Mouse (Mus musculus): Measurements from ENCODE around the gene Fbxl4. TPM values are rescaled to one million over a fixed set of nuclear protein-coding genes. Genes with fewer than 3 reads are reported as not detected.

Fbxl4 gene
- polyA plus RNA-seq, 1 experiment from 2014 or later: 20.0 TPM

DNA sequence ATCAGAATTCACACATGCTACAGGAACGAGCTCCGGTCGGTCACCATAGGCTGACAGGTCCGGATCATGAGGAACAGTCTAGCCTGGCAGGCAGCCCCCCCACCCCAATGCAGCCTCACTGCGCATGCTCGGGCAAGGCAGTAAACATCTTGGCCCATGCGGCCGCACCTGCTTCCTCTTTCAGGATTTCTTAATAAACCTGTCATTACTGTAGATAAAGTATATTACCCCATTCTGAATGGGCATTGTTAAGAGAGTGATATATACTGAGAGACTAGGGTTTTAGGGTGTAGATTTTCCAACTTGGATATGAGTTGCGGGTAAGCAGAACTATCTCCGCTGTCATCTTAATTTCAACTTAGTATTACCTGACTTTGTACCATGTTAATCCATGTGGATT is 45.6 kb downstream of the Fbxl4 start:
- WGBS: 96% methylated on average over 10 of the region's 10 CpGs
- H3K4me3 ChIP-seq (replicated peaks; ENCODE audit: low read depth, low read length): no peak overlapping the region
- H3K4me2 ChIP-seq (ENCODE audit: low read length): no peak overlapping the region

DNA sequence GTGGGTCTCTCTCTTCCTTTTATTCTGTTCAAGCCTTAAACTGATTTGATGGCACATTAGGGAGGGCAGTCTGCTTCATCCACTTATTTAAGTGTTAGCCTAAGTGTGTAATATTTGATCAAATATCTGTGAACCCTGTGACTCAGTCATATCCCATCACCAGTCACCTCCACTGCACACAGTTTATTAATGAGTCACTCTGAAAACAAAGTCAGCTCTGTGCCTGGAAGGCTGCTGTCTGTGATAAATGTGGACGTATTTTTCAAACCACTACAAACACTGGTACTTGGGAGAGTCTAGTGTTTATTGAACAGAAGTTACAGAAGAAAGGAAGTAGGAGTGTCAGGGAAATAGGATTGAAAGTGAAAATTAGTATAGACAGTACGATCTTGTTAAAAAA is 63.3 kb downstream of the Fbxl4 start:
- 82% methylated on average over 2 of the region's 2 CpGs for WGBS
- H3K4me3 ChIP-seq (replicated peaks; ENCODE audit: low read depth, low read length): no peak overlapping the region
- H3K4me1 ChIP-seq (ENCODE audit: control insufficient read depth, insufficient read depth, low read length): no peaks in the 10 kb centered on the region
- H3K36me3 ChIP-seq (ENCODE audit: control insufficient read depth, insufficient read depth, low read length): no peaks in the 10 kb centered on the region; the same call in 1 of the 2 replicates
- H3K27me3 ChIP-seq (ENCODE audit: control insufficient read depth, insufficient read depth, low read length): no peaks in the 10 kb centered on the region
- DNase-seq (no peak), ATAC-seq (ENCODE audit: low FRiP score, low TSS enrichment) (no peak)
- H3K9ac ChIP-seq (replicated peaks; ENCODE audit: low read length): no peak overlapping the region
- no peak overlapping the region for H3K27ac ChIP-seq (replicated peaks; ENCODE audit: low read depth, low read length)
- no peaks in the 10 kb centered on the region for H3K9me3 ChIP-seq (ENCODE audit: control insufficient read depth, low read length)
- H3K4me2 ChIP-seq (ENCODE audit: low read length): no peak overlapping the region

More for the DNA sequence above, 45.6 kb downstream of the Fbxl4 start:
- Histone ChIP-seq H3K27me3 (ENCODE audit: control insufficient read depth, insufficient read depth, low read length) (no peaks in the 10 kb centered on the region), H3K9me3 (ENCODE audit: control insufficient read depth, low read length) (no peaks in the 10 kb centered on the region; the same call in 1 of the 2 replicates), H3K36me3 (ENCODE audit: control insufficient read depth, insufficient read depth, low read length) (peaks cover 4% of the 10 kb centered on the region), H3K9ac (replicated peaks; ENCODE audit: low read length) (no peak overlapping the region), H3K4me1 (ENCODE audit: control insufficient read depth, insufficient read depth, low read length) (no peaks in the 10 kb centered on the region), H3K27ac (replicated peaks; ENCODE audit: low read depth, low read length) (no peak overlapping the region)
- DNase-seq (no peak), ATAC-seq (ENCODE audit: low FRiP score, low TSS enrichment) (no peak)

DNA sequence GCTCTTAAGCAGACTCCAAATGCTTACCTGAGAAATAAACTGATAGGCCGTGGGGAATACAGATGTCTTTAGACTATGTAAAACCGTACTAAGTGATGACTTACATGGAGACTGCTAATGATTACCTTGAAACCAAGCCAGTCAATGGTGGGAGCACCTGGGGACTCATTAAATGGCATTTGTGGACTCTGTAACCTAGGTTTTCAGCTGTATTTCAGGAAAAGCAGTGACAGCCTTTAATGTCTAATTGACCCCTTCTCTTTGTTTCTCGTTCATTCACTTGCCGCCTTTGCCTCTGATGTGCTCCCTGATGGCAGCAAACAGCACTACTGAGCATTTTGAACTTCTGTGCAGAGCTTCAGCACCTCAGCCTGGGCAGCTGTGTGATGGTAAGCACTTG is 65.1 kb downstream of the Fbxl4 start:
- Histone ChIP-seq H3K9ac (replicated peaks; ENCODE audit: low read length) (no peak overlapping the region), H3K4me3 (replicated peaks; ENCODE audit: low read depth, low read length) (no peak overlapping the region), H3K36me3 (ENCODE audit: control insufficient read depth, insufficient read depth, low read length) (peaks cover 3% of the 10 kb centered on the region; the same call in 1 of the 2 replicates), H3K27ac (replicated peaks; ENCODE audit: low read depth, low read length) (no peak overlapping the region), H3K9me3 (ENCODE audit: control insufficient read depth, low read length) (no peaks in the 10 kb centered on the region), H3K27me3 (ENCODE audit: control insufficient read depth, insufficient read depth, low read length) (no peaks in the 10 kb centered on the region), H3K4me2 (ENCODE audit: low read length) (no peak overlapping the region), H3K4me1 (ENCODE audit: control insufficient read depth, insufficient read depth, low read length) (no peaks in the 10 kb centered on the region)
- peak; percentile 37 for DNase-seq
- WGBS: 67% methylated on average over 4 of the region's 4 CpGs
- ATAC-seq (ENCODE audit: low FRiP score, low TSS enrichment): peak; percentile 31; the same call in 1 of the 2 replicates

DNA sequence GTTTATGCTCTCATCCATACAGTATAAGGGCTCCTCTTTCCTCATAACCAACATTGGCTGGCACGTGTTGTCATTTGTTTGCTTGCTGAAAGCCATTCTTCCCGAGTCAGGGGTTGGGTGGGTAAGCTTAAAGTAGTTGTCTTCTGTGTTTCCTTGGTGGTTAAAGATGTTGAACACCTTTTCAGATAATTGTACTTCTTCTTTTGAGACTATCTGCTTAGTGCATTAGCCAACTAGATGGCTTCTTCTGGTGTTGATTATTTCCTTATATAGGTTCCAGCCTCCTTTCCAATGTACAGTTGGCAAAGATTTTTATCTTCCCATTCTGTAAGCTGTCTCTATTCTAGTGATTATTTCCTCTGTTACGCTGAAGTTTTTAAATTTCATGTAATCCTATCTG is 70.8 kb downstream of the Fbxl4 start:
- ATAC-seq (ENCODE audit: low FRiP score, low TSS enrichment): no peak
- Histone ChIP-seq H3K36me3 (ENCODE audit: control insufficient read depth, insufficient read depth, low read length) (peaks cover 3% of the 10 kb centered on the region; the same call in 1 of the 2 replicates), H3K4me2 (ENCODE audit: low read length) (no peak overlapping the region), H3K9me3 (ENCODE audit: control insufficient read depth, low read length) (no peaks in the 10 kb centered on the region), H3K27me3 (ENCODE audit: control insufficient read depth, insufficient read depth, low read length) (no peaks in the 10 kb centered on the region), H3K27ac (replicated peaks; ENCODE audit: low read depth, low read length) (no peak overlapping the region), H3K4me3 (replicated peaks; ENCODE audit: low read depth, low read length) (no peak overlapping the region), H3K9ac (replicated peaks; ENCODE audit: low read length) (no peak overlapping the region), H3K4me1 (ENCODE audit: control insufficient read depth, insufficient read depth, low read length) (no peaks in the 10 kb centered on the region)
- 95% methylated on average over 3 of the region's 3 CpGs for WGBS
- DNase-seq: no peak

DNA sequence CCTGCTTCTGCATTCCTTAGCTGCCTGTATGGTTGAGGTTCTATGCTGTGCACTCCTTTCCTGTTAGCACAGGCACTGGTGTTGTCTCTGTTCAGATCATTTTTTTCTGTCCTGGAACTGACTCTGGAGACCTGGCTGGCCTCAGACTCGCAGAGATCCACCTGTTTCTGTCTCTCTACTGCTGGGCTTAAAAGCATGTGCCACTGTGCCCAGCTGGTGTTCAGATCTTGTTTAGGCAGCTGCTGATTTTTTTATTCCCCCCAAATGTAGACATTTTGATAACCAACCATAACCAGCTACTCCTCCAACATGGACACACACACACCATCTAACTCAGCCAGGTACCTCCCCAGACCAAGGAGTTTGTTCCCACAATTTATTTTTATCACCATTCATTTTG is 112.2 kb downstream of the Fbxl4 start:
- no peak for ATAC-seq (ENCODE audit: low FRiP score, low TSS enrichment)
- Histone ChIP-seq H3K4me1 (ENCODE audit: control insufficient read depth, insufficient read depth, low read length) (no peaks in the 10 kb centered on the region), H3K36me3 (ENCODE audit: control insufficient read depth, insufficient read depth, low read length) (no peaks in the 10 kb centered on the region), H3K27me3 (ENCODE audit: control insufficient read depth, insufficient read depth, low read length) (no peaks in the 10 kb centered on the region), H3K4me3 (replicated peaks; ENCODE audit: low read depth, low read length) (no peak overlapping the region), H3K9me3 (ENCODE audit: control insufficient read depth, low read length) (no peaks in the 10 kb centered on the region), H3K4me2 (ENCODE audit: low read length) (no peak overlapping the region), H3K27ac (replicated peaks; ENCODE audit: low read depth, low read length) (no peak overlapping the region), H3K9ac (replicated peaks; ENCODE audit: low read length) (no peak overlapping the region)
- WGBS: 73% methylated on average over 1 of the region's 1 CpGs
- DNase-seq: no peak

DNA sequence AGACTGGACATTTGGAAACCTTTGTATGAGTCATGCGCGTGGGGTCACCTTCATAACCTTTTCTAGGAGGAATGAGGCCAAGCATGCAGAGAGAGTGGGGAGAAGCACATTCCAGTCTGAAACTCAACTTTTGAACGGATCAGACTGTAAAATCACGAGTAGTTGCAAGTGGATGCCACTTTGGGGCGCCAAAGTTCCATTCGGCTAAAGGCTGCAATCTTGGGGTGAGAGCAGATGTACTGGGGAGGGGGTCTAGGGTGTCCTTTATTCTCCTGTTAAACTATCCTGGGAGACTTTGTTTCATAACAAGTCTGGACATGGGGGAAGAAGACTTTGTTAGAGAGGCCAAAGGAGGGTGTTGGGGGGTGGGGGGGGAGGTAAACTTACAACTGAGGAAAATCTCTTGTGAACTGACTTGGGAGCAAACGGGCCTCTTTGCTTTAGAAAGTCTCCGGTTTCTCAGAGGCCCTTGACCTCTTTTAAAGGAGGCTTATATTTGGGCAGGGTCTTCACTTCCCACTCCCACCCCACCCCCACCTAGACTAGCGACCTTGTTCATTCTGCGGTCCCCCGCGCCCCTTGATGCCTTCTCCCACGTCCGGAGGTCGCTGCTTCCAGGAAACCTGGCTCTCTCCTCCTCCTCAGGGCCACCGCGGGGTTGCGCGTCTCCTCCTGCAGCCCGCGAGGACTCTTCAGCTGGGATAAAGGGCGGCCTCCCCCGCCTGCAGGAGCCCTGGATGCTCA is 119.8 kb downstream of the Fbxl4 start:
- Histone ChIP-seq H3K4me1 (ENCODE audit: control insufficient read depth, insufficient read depth, low read length) (peaks cover 38% of the 10 kb centered on the region), H3K9ac (replicated peaks; ENCODE audit: low read length) (peak overlapping the region; percentile 70), H3K36me3 (ENCODE audit: control insufficient read depth, insufficient read depth, low read length) (no peaks in the 10 kb centered on the region), H3K4me3 (replicated peaks; ENCODE audit: low read depth, low read length) (peak overlapping the region; percentile 96), H3K27ac (replicated peaks; ENCODE audit: low read depth, low read length) (peak overlapping the region; percentile 94), H3K9me3 (ENCODE audit: control insufficient read depth, low read length) (no peaks in the 10 kb centered on the region), H3K4me2 (ENCODE audit: low read length) (peak overlapping the region; percentile 98), H3K27me3 (ENCODE audit: control insufficient read depth, insufficient read depth, low read length) (no peaks in the 10 kb centered on the region)
- WGBS: under 1% methylated on average over 23 of the region's 23 CpGs
- DNase-seq (peak; percentile 92), ATAC-seq (ENCODE audit: low FRiP score, low TSS enrichment) (peak; percentile 75)

DNA sequence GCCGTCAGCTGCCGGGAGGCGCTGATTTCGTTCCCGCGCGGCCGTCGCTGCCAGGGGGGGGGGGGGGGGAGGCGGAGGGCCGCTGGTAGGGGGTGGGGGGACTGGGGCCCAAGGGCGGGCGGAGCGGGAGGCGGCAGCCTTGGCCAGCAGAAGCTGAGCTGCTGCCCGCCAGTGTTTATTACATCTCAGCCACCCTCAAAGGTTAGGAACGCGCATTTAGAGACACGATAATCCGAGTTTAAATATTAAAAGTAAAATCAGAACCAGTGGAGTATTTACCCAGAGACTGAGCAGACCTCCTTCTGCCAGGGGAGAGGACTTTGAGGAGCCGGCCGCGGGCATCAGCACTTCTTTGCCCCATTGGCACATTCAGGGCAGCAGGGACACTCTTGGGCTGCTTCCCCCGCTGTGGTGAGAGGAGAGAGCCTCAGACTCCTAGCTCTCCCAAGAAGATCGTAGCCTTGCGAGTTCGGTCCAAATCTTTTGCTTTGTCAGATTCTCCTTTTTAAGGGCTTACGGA is 120.4 kb downstream of the Fbxl4 start:
- Histone ChIP-seq H3K4me1 (ENCODE audit: control insufficient read depth, insufficient read depth, low read length) (peaks cover 38% of the 10 kb centered on the region), H3K4me2 (ENCODE audit: low read length) (peak overlapping the region; percentile 98), H3K36me3 (ENCODE audit: control insufficient read depth, insufficient read depth, low read length) (no peaks in the 10 kb centered on the region), H3K9ac (replicated peaks; ENCODE audit: low read length) (peak overlapping the region; percentile 70), H3K27ac (replicated peaks; ENCODE audit: low read depth, low read length) (peak overlapping the region; percentile 94), H3K9me3 (ENCODE audit: control insufficient read depth, low read length) (no peaks in the 10 kb centered on the region), H3K27me3 (ENCODE audit: control insufficient read depth, insufficient read depth, low read length) (no peaks in the 10 kb centered on the region), H3K4me3 (replicated peaks; ENCODE audit: low read depth, low read length) (peak overlapping the region; percentile 96)
- peak; percentile 43 for ATAC-seq (ENCODE audit: low FRiP score, low TSS enrichment)
- DNase-seq: peak; percentile 84
- WGBS: under 1% methylated on average over 18 of the region's 28 CpGs

DNA sequence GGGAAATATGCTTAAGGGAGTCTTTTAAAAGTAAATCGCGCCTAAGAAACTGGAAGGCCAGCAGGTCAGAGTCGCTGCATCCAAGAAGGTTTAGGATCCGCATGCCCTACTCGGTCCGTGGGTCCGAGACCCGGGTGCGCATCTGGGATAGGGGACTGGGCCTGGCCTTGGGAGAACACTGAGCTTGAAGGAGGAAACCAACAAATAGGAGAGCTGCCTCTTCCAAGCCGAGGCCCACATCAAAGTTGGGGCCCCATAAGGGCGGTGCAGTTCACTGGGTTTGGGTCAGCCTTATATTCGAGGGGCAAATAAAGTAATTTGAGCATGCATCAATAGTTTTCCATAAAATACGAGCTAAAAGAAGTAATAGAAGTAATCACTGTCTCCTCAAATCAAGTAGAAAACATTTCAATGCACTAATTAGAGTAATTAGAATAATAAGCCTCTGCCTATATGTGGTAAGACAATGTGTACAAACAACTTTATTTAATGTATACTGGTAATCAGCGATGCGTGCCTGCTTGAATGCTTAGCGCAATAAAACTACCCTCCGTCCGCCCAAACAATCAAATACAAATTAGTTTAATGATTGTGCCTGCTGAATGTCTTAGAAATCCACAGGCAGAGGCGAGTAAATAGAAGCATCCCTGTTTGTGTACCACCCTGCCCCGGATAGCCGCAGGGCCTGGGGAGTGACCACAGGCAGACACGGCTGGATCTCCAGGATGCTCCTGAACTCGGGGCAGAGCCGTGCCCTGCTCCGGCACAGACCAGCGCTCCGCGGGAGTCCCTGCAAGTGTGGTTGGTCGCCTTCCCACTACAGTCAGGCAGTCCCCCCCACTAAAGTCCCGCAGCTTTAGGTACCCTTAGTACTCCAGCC is 121.4 kb downstream of the Fbxl4 start:
- H3K4me2 ChIP-seq (ENCODE audit: low read length): peak overlapping the region; percentile 98
- peak overlapping the region; percentile 70 for H3K9ac ChIP-seq (replicated peaks; ENCODE audit: low read length)
- H3K27ac ChIP-seq (replicated peaks; ENCODE audit: low read depth, low read length): peak overlapping the region; percentile 94
- peak overlapping the region; percentile 96 for H3K4me3 ChIP-seq (replicated peaks; ENCODE audit: low read depth, low read length)
- ATAC-seq (ENCODE audit: low FRiP score, low TSS enrichment): peak; percentile 61
- DNase-seq: peak; percentile 75
- WGBS: 2% methylated on average over 30 of the region's 30 CpGs
- H3K27me3 ChIP-seq (ENCODE audit: control insufficient read depth, insufficient read depth, low read length): no peaks in the 10 kb centered on the region
- H3K9me3 ChIP-seq (ENCODE audit: control insufficient read depth, low read length): no peaks in the 10 kb centered on the region
- H3K36me3 ChIP-seq (ENCODE audit: control insufficient read depth, insufficient read depth, low read length): no peaks in the 10 kb centered on the region
- peaks cover 38% of the 10 kb centered on the region for H3K4me1 ChIP-seq (ENCODE audit: control insufficient read depth, insufficient read depth, low read length)

Measured in midbrain, embryonic 14.5 days (tissue).